Mouse (Mus musculus): Measurements from ENCODE around the gene Olfr125. TPM values are rescaled to one million over a fixed set of nuclear protein-coding genes. Genes with fewer than 3 reads are reported as not detected.

Gene Olfr125
- not detected in 2 replicates for polyA plus RNA-seq (2014; fragmentation: Nextera tagmentation; extraction: Ambion mirVana)

DNA sequence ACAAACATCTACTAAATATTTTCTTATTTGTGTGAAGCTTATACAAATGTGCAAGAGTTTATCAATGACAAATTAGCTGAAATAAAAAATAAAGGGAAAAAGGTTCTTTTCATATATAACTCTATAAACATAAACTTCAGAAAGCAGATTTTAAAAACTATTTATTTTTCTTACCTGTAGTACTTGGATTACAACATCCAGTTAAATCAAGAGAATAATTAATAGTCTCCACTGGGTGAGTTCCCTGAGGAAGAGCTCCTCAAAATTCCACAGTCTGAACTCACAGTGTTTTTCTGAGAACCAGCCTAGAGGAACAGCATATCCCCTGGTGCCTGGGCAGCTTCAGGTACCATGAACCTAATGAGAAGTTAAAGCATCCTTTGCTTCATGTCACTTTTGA, at the start of gene Olfr125:
Olfr125 (plus strand) TSS at position 301 of the 400 bp plus-strand sequence.
- no peaks in the 10 kb centered on the region for H3K4me1 ChIP-seq (replicated peaks; ENCODE audit: control insufficient read depth, insufficient read depth, low read length)

DNA sequence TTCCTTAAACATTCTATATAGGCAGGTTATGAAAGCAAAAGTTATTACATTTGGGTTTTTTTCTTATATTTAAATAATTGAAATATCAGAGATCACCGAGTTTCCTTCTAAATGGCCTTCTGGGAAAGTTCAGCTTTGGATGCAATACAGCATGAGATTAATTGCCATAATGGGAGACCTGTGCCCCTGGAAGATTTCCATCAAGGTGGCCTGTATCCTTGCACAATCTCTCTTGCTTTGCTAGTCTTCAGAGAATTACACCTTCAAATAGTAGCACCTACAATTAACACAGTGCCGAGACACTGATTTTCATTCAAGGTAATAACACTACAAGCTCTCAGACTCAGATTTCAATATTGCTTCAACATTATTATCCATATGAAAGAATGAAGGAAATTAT, 39.5 kb upstream of the Olfr125 start, which contains the start of gene Olfr123:
Olfr123 (plus strand) TSS at position 301 of the 400 bp plus-strand sequence.
- DNase-seq (ENCODE audit: low spot score), result no peak
- no peak within 1 kb of the TSS for H3K9ac ChIP-seq (ENCODE audit: low read length)
- H3K27ac ChIP-seq (ENCODE audit: low read depth, low read length), result no peak within 1 kb of the TSS
- H3K4me1 ChIP-seq (replicated peaks; ENCODE audit: control insufficient read depth, insufficient read depth, low read length), result no peaks in the 10 kb centered on the region
- no peak within 1 kb of the TSS for H3K4me2 ChIP-seq (ENCODE audit: low read depth, low read length, severe bottlenecking)
- no peaks in the 10 kb centered on the region for H3K9me3 ChIP-seq (ENCODE audit: control insufficient read depth, low read length)
- no peaks in the 10 kb centered on the region for H3K27me3 ChIP-seq (ENCODE audit: control insufficient read depth, insufficient read depth, low read length)
- 91% methylated on average over 2 of the region's 2 CpGs for WGBS
- no peaks in the 10 kb centered on the region for H3K36me3 ChIP-seq (ENCODE audit: control insufficient read depth, insufficient read depth, low read length)
- no peak within 1 kb of the TSS for H3K4me3 ChIP-seq (ENCODE audit: low read depth, low read length)
- ATAC-seq (replicated peaks; ENCODE audit: low FRiP score), result no peak

More for the DNA sequence above, at the start of gene Olfr125:
- H3K36me3 ChIP-seq (ENCODE audit: control insufficient read depth, insufficient read depth, low read length), result no peaks in the 10 kb centered on the region
- no peak for ATAC-seq (replicated peaks; ENCODE audit: low FRiP score)
- H3K27ac ChIP-seq (ENCODE audit: low read depth, low read length), result no peak within 1 kb of the TSS
- H3K27me3 ChIP-seq (ENCODE audit: control insufficient read depth, insufficient read depth, low read length), result no peaks in the 10 kb centered on the region
- DNase-seq (ENCODE audit: low spot score), result no peak
- no peak within 1 kb of the TSS for H3K9ac ChIP-seq (ENCODE audit: low read length)
- H3K9me3 ChIP-seq (ENCODE audit: control insufficient read depth, low read length), result no peaks in the 10 kb centered on the region
- H3K4me2 ChIP-seq (ENCODE audit: low read depth, low read length, severe bottlenecking), result no peak within 1 kb of the TSS
- no peak within 1 kb of the TSS for H3K4me3 ChIP-seq (ENCODE audit: low read depth, low read length)

DNA sequence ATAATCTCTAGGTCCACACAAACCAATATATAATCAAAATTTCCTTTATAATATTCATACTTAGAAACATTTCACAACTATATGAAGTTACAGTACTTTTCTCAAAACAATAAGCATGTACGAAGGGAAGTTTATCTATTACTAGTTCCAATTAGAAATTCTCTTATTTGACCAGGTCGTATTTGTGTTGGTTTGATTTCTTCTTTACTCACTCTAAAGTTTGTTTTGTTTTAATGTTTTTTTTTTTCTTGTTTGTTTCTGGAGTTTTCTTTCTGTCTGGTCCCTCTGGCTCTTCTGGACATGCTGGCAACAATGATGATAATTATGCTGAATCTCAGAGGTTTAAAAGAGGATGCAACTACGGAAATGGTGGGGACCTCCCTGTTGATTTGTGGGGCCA, 33.2 kb upstream of the Olfr125 start, which contains the start of gene Olfr124:
Olfr124 (plus strand) TSS at position 301 of the 400 bp plus-strand sequence.
- DNase-seq (ENCODE audit: low spot score) (no peak), ATAC-seq (replicated peaks; ENCODE audit: low FRiP score) (no peak)
- H3K4me3 ChIP-seq (ENCODE audit: low read depth, low read length), result no peak within 1 kb of the TSS
- H3K27ac ChIP-seq (ENCODE audit: low read depth, low read length), result no peak within 1 kb of the TSS
- no peak within 1 kb of the TSS for H3K9ac ChIP-seq (ENCODE audit: low read length)
- H3K4me2 ChIP-seq (ENCODE audit: low read depth, low read length, severe bottlenecking), result no peak within 1 kb of the TSS
- H3K4me1 ChIP-seq (replicated peaks; ENCODE audit: control insufficient read depth, insufficient read depth, low read length), result no peaks in the 10 kb centered on the region
- H3K36me3 ChIP-seq (ENCODE audit: control insufficient read depth, insufficient read depth, low read length), result no peaks in the 10 kb centered on the region
- H3K9me3 ChIP-seq (ENCODE audit: control insufficient read depth, low read length), result no peaks in the 10 kb centered on the region
- H3K27me3 ChIP-seq (ENCODE audit: control insufficient read depth, insufficient read depth, low read length), result no peaks in the 10 kb centered on the region
- 89% methylated on average over 3 of the region's 3 CpGs for WGBS

DNA sequence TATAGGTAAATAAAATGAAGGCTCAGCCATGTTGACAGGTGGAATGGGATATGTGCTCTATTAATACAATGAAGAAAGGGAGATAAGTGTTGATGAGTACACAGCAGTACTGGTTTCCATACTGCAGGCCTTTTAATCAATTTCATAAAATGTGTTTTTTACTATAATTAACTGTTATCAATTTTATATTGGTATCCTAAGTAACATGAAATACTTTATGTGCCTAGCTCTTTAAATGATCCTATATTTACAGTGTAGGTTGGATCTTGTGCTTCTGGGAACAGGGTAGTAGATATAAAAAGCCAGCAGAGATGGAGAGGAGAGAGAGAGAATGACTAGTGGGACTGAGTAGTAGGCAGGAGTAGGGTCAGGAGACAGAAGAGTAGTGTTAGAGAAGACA, 14.4 kb downstream of the Olfr125 start, which contains the start of gene Olfr126:
Olfr126 (plus strand) TSS at position 301 of the 400 bp plus-strand sequence.
- no peak for ATAC-seq (replicated peaks; ENCODE audit: low FRiP score)

DNA sequence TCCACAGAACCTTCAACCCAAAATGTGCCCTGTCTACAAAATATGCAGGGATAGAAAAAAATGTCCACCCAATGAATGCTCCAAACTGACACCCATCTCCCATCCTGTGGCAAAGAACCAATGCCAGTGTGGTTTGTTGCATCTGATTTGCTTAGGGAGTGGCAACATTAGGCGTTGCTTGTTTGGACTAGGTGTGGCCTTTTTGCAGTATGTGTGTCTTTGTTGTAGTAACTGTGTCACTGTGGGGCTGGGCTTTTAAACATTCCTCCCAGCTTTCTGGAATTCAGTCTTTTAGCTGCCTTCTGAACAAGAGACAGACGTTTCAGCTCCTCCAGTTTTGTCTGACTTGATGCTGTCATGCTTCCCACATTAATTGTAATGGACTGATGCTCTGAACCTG, 31.2 kb downstream of the Olfr125 start:
- H3K36me3 ChIP-seq (ENCODE audit: control insufficient read depth, insufficient read depth, low read length), result no peaks in the 10 kb centered on the region
- WGBS, result 67% methylated on average over 2 of the region's 2 CpGs
- ATAC-seq (replicated peaks; ENCODE audit: low FRiP score), result no peak
- no peak overlapping the region for H3K4me2 ChIP-seq (ENCODE audit: low read depth, low read length, severe bottlenecking)
- no peak overlapping the region for H3K4me3 ChIP-seq (ENCODE audit: low read depth, low read length)
- H3K9ac ChIP-seq (ENCODE audit: low read length), result no peak overlapping the region
- no peaks in the 10 kb centered on the region for H3K27me3 ChIP-seq (ENCODE audit: control insufficient read depth, insufficient read depth, low read length)
- no peaks in the 10 kb centered on the region for H3K4me1 ChIP-seq (replicated peaks; ENCODE audit: control insufficient read depth, insufficient read depth, low read length)
- H3K9me3 ChIP-seq (ENCODE audit: control insufficient read depth, low read length), result no peaks in the 10 kb centered on the region
- H3K27ac ChIP-seq (ENCODE audit: low read depth, low read length), result no peak overlapping the region
- no peak for DNase-seq (ENCODE audit: low spot score)

More for the DNA sequence above, 14.4 kb downstream of the Olfr125 start, which contains the start of gene Olfr126:
- Histone ChIP-seq H3K9ac (ENCODE audit: low read length) (no peak within 1 kb of the TSS), H3K4me3 (ENCODE audit: low read depth, low read length) (no peak within 1 kb of the TSS), H3K4me2 (ENCODE audit: low read depth, low read length, severe bottlenecking) (no peak within 1 kb of the TSS), H3K36me3 (ENCODE audit: control insufficient read depth, insufficient read depth, low read length) (no peaks in the 10 kb centered on the region), H3K27ac (ENCODE audit: low read depth, low read length) (no peak within 1 kb of the TSS), H3K9me3 (ENCODE audit: control insufficient read depth, low read length) (no peaks in the 10 kb centered on the region), H3K27me3 (ENCODE audit: control insufficient read depth, insufficient read depth, low read length) (no peaks in the 10 kb centered on the region), H3K4me1 (replicated peaks; ENCODE audit: control insufficient read depth, insufficient read depth, low read length) (no peaks in the 10 kb centered on the region)
- DNase-seq (ENCODE audit: low spot score), result no peak

DNA sequence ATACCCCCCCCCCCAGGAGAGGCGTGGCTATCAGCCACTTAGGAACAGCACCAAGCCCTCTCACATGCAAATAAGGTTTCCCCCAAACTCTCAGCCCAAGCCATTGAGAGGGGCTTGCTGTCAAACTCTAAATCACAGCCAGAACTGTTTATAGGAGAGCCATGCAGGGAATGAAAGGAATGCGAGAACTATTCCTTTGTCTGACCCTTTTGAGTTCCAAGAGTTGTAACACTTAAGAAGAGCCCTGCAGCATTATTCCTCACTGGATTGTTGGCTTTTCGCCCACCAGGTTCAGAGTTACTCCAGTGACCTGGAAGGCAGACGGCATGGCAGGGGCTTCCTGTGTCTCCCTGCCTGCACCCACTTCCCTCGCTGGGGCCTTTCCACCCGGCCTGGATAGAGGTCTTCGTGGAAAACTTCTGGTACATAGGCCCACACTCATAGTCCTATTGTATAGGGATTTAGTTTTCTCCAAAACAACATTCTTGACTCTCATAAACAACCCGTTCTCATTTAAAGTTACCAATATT, 37.0 kb downstream of the Olfr125 start:
- Histone ChIP-seq H3K9me3 (ENCODE audit: control insufficient read depth, low read length) (no peaks in the 10 kb centered on the region), H3K4me1 (replicated peaks; ENCODE audit: control insufficient read depth, insufficient read depth, low read length) (no peaks in the 10 kb centered on the region), H3K27me3 (ENCODE audit: control insufficient read depth, insufficient read depth, low read length) (no peaks in the 10 kb centered on the region), H3K9ac (ENCODE audit: low read length) (no peak overlapping the region), H3K4me3 (ENCODE audit: low read depth, low read length) (no peak overlapping the region), H3K27ac (ENCODE audit: low read depth, low read length) (no peak overlapping the region), H3K4me2 (ENCODE audit: low read depth, low read length, severe bottlenecking) (no peak overlapping the region), H3K36me3 (ENCODE audit: control insufficient read depth, insufficient read depth, low read length) (no peaks in the 10 kb centered on the region)
- no peak for ATAC-seq (replicated peaks; ENCODE audit: low FRiP score)
- WGBS, result 23% methylated on average over 8 of the region's 8 CpGs
- peak; percentile 48 for DNase-seq (ENCODE audit: low spot score)

DNA sequence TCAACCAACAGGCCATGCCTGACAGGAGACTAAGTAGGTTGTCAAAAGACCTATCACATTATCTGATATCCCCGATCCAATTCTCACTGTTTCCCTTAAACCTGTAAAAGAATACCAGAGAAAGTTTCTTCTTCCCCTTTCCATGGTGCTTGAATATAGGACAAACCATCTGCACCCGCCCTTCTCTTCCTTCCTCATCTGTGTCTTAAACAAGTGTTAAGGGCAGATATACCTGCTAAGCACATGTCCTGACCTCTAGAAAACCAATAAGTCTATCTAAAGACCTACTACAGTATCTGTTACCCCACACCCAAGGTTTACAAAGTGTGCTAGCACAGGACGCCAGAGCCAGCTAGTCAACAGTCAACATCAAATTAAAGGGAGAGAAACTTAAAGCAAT, 41.1 kb downstream of the Olfr125 start:
- Histone ChIP-seq H3K27ac (ENCODE audit: low read depth, low read length) (no peak overlapping the region), H3K4me3 (ENCODE audit: low read depth, low read length) (no peak overlapping the region), H3K9me3 (ENCODE audit: control insufficient read depth, low read length) (no peaks in the 10 kb centered on the region), H3K4me2 (ENCODE audit: low read depth, low read length, severe bottlenecking) (no peak overlapping the region), H3K27me3 (ENCODE audit: control insufficient read depth, insufficient read depth, low read length) (no peaks in the 10 kb centered on the region), H3K36me3 (ENCODE audit: control insufficient read depth, insufficient read depth, low read length) (no peaks in the 10 kb centered on the region), H3K9ac (ENCODE audit: low read length) (no peak overlapping the region), H3K4me1 (replicated peaks; ENCODE audit: control insufficient read depth, insufficient read depth, low read length) (no peaks in the 10 kb centered on the region)
- ATAC-seq (replicated peaks; ENCODE audit: low FRiP score) (no peak), DNase-seq (ENCODE audit: low spot score) (no peak)
- WGBS, result 88% methylated on average over 3 of the region's 3 CpGs

Other genes starting within 250 kb of the Olfr125 start
- gene Olfr114, start 240.2 kb upstream of the Olfr125 start, polyA plus RNA-seq (2014; fragmentation: Nextera tagmentation; extraction: Ambion mirVana), result not detected in 2 replicates
- gene Olfr115, start 205.8 kb upstream of the Olfr125 start, polyA plus RNA-seq (2014; fragmentation: Nextera tagmentation; extraction: Ambion mirVana), result not detected in 2 replicates
- gene Olfr116, start 205.8 kb upstream of the Olfr125 start, polyA plus RNA-seq (2014; fragmentation: Nextera tagmentation; extraction: Ambion mirVana), result not detected in 2 replicates
- gene Olfr117, start 169.2 kb upstream of the Olfr125 start, polyA plus RNA-seq (2014; fragmentation: Nextera tagmentation; extraction: Ambion mirVana), result not detected in 2 replicates
- not detected in 2 replicates for gene Olfr118, start 166.0 kb upstream of the Olfr125 start, polyA plus RNA-seq (2014; fragmentation: Nextera tagmentation; extraction: Ambion mirVana)
- not detected in 2 replicates for gene Olfr119, start 136.4 kb upstream of the Olfr125 start, polyA plus RNA-seq (2014; fragmentation: Nextera tagmentation; extraction: Ambion mirVana)
- gene Olfr120, start 111.1 kb upstream of the Olfr125 start, polyA plus RNA-seq (2014; fragmentation: Nextera tagmentation; extraction: Ambion mirVana), result not detected in 2 replicates
- gene Olfr121, start 84.1 kb upstream of the Olfr125 start, polyA plus RNA-seq (2014; fragmentation: Nextera tagmentation; extraction: Ambion mirVana), result not detected in 2 replicates
- not detected in 2 replicates for gene Olfr122, start 64.3 kb upstream of the Olfr125 start, polyA plus RNA-seq (2014; fragmentation: Nextera tagmentation; extraction: Ambion mirVana)
- not detected in 2 replicates for gene Olfr123, start 39.4 kb upstream of the Olfr125 start, polyA plus RNA-seq (2014; fragmentation: Nextera tagmentation; extraction: Ambion mirVana)
- gene Olfr124, start 33.1 kb upstream of the Olfr125 start, polyA plus RNA-seq (2014; fragmentation: Nextera tagmentation; extraction: Ambion mirVana), result not detected in 2 replicates
- not detected in 2 replicates for gene Olfr126, start 14.5 kb downstream of the Olfr125 start, polyA plus RNA-seq (2014; fragmentation: Nextera tagmentation; extraction: Ambion mirVana)
- gene Olfr127, start 67.5 kb downstream of the Olfr125 start, polyA plus RNA-seq (2014; fragmentation: Nextera tagmentation; extraction: Ambion mirVana), result not detected in 2 replicates
- not detected in 2 replicates for gene Olfr128, start 87.6 kb downstream of the Olfr125 start, polyA plus RNA-seq (2014; fragmentation: Nextera tagmentation; extraction: Ambion mirVana)
- gene Olfr761, start 120.1 kb downstream of the Olfr125 start, polyA plus RNA-seq (2014; fragmentation: Nextera tagmentation; extraction: Ambion mirVana), result not detected in 2 replicates
- not detected in 2 replicates for gene Olfr129, start 227.1 kb downstream of the Olfr125 start, polyA plus RNA-seq (2014; fragmentation: Nextera tagmentation; extraction: Ambion mirVana)
- gene Olfr130, start 231.0 kb downstream of the Olfr125 start, polyA plus RNA-seq (2014; fragmentation: Nextera tagmentation; extraction: Ambion mirVana), result not detected in 2 replicates

Data from forebrain, embryonic 11.5 days (tissue).